In the genomic region with DNA sequence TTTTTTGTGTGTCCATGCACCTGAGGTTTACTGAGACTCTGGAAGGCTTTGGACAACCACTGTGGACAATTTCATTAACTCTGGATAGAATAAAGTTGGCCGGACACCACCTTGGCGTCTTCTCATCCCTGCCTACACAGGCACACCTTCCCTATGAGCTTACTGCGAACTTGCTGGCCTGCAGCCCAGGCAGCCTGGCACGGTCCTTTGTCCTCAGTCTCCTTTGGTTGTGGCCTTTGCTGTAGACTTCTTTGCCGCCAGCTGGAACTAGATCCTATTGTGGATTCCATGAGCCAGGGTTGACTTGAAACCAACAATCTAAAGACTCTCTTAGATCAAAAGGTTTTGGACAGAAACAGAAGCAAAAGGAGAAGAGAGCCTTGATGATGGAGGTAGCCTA, we compare ENCODE assay signal across 14 mouse cellular contexts. TPM values are rescaled to one million over a fixed set of nuclear protein-coding genes. Genes with fewer than 3 reads are reported as not detected.
A peak's percentile ranks its signal among the peaks of the same experiment; 100 is the strongest.
DNase-seq lines count a peak whose midpoint lies in the region; ATAC-seq and TF ChIP-seq lines count a peak whose summit lies in the region.
"Had no signal": no experiment of that assay in that cellular context is flagged by ENCODE, and none has a peak within 500 bp of the region (broad histone marks: within the 10 kb centered on the region; RNA-seq: fewer than 3 reads in every experiment).

No protein-coding gene starts in this region.

- H3K4me1 ChIP-seq in hindbrain, postnatal 0 days (ENCODE audit: insufficient read depth, low read length): no peaks in the 10 kb centered on the region
- H3K4me1 ChIP-seq in hindbrain, embryonic 14.5 days (replicated peaks; ENCODE audit: control insufficient read depth, insufficient read depth, low read length): no peaks in the 10 kb centered on the region
- no peaks in the 10 kb centered on the region for H3K4me1 ChIP-seq in midbrain, embryonic 14.5 days (ENCODE audit: control insufficient read depth, insufficient read depth, low read length)
- H3K4me1 ChIP-seq: midbrain, embryonic 15.5 days; neural tube, embryonic 13.5 days had no signal

- no peaks in the 10 kb centered on the region for H3K27me3 ChIP-seq in hindbrain, postnatal 0 days (ENCODE audit: insufficient read depth, low read length)
- H3K27me3 ChIP-seq in hindbrain, embryonic 14.5 days (ENCODE audit: control insufficient read depth, insufficient read depth, low read length): no peaks in the 10 kb centered on the region
- no peaks in the 10 kb centered on the region for H3K27me3 ChIP-seq in midbrain, embryonic 14.5 days (ENCODE audit: control insufficient read depth, insufficient read depth, low read length)
- H3K27me3 ChIP-seq: CH12.LX; midbrain, embryonic 15.5 days; neural tube, embryonic 13.5 days had no signal

- H3K36me3 ChIP-seq in hindbrain, postnatal 0 days (ENCODE audit: insufficient read depth, low read length): no peaks in the 10 kb centered on the region
- H3K36me3 ChIP-seq in hindbrain, embryonic 14.5 days (replicated peaks; ENCODE audit: control insufficient read depth, insufficient read depth): no peaks in the 10 kb centered on the region
- H3K36me3 ChIP-seq in midbrain, embryonic 14.5 days (ENCODE audit: control insufficient read depth, insufficient read depth, low read length): no peaks in the 10 kb centered on the region
- H3K36me3 ChIP-seq: midbrain, embryonic 15.5 days; neural tube, embryonic 13.5 days had no signal

- no peak overlapping the region for H3K4me2 ChIP-seq in hindbrain, postnatal 0 days (ENCODE audit: low read depth, low read length)
- no peak overlapping the region for H3K4me2 ChIP-seq in hindbrain, embryonic 14.5 days (replicated peaks)
- no peak overlapping the region for H3K4me2 ChIP-seq in midbrain, embryonic 14.5 days (ENCODE audit: low read length)
- H3K4me2 ChIP-seq: midbrain, embryonic 15.5 days; neural tube, embryonic 13.5 days had no signal

- 54% methylated on average over 5 of the region's 5 CpGs for WGBS in hindbrain, postnatal 0 days
- 75% methylated on average over 5 of the region's 5 CpGs for WGBS in hindbrain, embryonic 14.5 days
- 77% methylated on average over 5 of the region's 5 CpGs for WGBS in midbrain, embryonic 14.5 days

- ATAC-seq in hindbrain, postnatal 0 days: no peak
- ATAC-seq in hindbrain, embryonic 14.5 days (ENCODE audit: low FRiP score): no peak
- no peak for ATAC-seq in midbrain, embryonic 14.5 days (ENCODE audit: low FRiP score, low TSS enrichment)
- ATAC-seq: midbrain, embryonic 15.5 days had no signal

- TF ChIP-seq CTCF in hindbrain, postnatal 0 days (IDR thresholded peaks at IDR 0.05; ENCODE audit: low read depth): no peak

- no peak overlapping the region for H3K4me3 ChIP-seq in hindbrain, postnatal 0 days (ENCODE audit: low read length)
- H3K4me3 ChIP-seq in hindbrain, embryonic 14.5 days (replicated peaks; ENCODE audit: low read length): no peak overlapping the region
- H3K4me3 ChIP-seq in midbrain, embryonic 14.5 days (replicated peaks; ENCODE audit: low read depth, low read length): no peak overlapping the region
- H3K4me3 ChIP-seq: midbrain, embryonic 15.5 days; neural tube, embryonic 13.5 days had no signal

- no peak overlapping the region for H3K9ac ChIP-seq in hindbrain, postnatal 0 days (replicated peaks; ENCODE audit: low read length)
- H3K9ac ChIP-seq in hindbrain, embryonic 14.5 days: no peak overlapping the region
- H3K9ac ChIP-seq in midbrain, embryonic 14.5 days (replicated peaks; ENCODE audit: low read length): no peak overlapping the region
- H3K9ac ChIP-seq: liver, embryonic 14.5 days; midbrain, embryonic 15.5 days; neural tube, embryonic 13.5 days had no signal

- H3K27ac ChIP-seq in hindbrain, postnatal 0 days: no peak overlapping the region
- no peak overlapping the region for H3K27ac ChIP-seq in hindbrain, embryonic 14.5 days
- no peak overlapping the region for H3K27ac ChIP-seq in midbrain, embryonic 14.5 days (replicated peaks; ENCODE audit: low read depth, low read length)
- H3K27ac ChIP-seq: liver, embryonic 14.5 days; midbrain, embryonic 15.5 days; neural tube, embryonic 13.5 days had no signal

- peak; percentile 28 for DNase-seq in hindbrain, postnatal 0 days (ENCODE audit: low spot score)
- no peak for DNase-seq in hindbrain, embryonic 14.5 days (ENCODE audit: low spot score)
- DNase-seq in adipocyte (ENCODE audit: low spot score): peak; percentile 14
- DNase-seq in brain, adult 2 months (ENCODE audit: low read depth, low spot score): peak; percentile 92
- peak; percentile 90 to 95 for DNase-seq in cerebellum, postnatal 25 days
- no peak for DNase-seq in urinary bladder, adult 18-20 months (ENCODE audit: low spot score in 2 of 2)
- DNase-seq in midbrain, embryonic 14.5 days: no peak
- no peak for DNase-seq in gastrocnemius, postnatal 4 days (ENCODE audit: low spot score in 2 of 2)
- DNase-seq: right cerebral cortex, adult 18-20 months; thymus, adult 2 months had no signal

- no peaks in the 10 kb centered on the region for H3K9me3 ChIP-seq in hindbrain, postnatal 0 days (ENCODE audit: low read length)
- no peaks in the 10 kb centered on the region for H3K9me3 ChIP-seq in hindbrain, embryonic 14.5 days (ENCODE audit: control insufficient read depth, low read length)
- no peaks in the 10 kb centered on the region for H3K9me3 ChIP-seq in midbrain, embryonic 14.5 days (ENCODE audit: control insufficient read depth, low read length)
- H3K9me3 ChIP-seq: midbrain, embryonic 15.5 days; neural tube, embryonic 13.5 days had no signal

RNA-seq across cellular contexts. Expression of gene Sumo1, which starts 45.2 kb away (rescaled TPM):
- total RNA-seq in hindbrain, postnatal 0 days (2014; rRNA removed): 70.2 and 72.7 TPM in 2 replicates
- polyA plus RNA-seq in hindbrain, postnatal 0 days (2015; fragmentation: Nextera tagmentation; extraction: Ambion mirVana): 311 and 326 TPM in 2 replicates
- 340 and 359 TPM in 2 replicates for polyA plus RNA-seq in hindbrain, embryonic 14.5 days (2014; fragmentation: Nextera tagmentation; extraction: Ambion mirVana)
- polyA plus RNA-seq in midbrain, embryonic 14.5 days (2014; fragmentation: Nextera tagmentation; extraction: Ambion mirVana): 387 and 419 TPM in 2 replicates
- 10 to 100 TPM; 87.3 to 97.7 TPM for total RNA-seq in gastrocnemius, postnatal 4 days (2021)

RNA-seq across cellular contexts. Expression of gene Nop58, which starts 59.4 kb away (rescaled TPM):
- total RNA-seq in hindbrain, postnatal 0 days (2014; rRNA removed): 41.6 and 80.7 TPM in 2 replicates
- polyA plus RNA-seq in hindbrain, postnatal 0 days (2015; fragmentation: Nextera tagmentation; extraction: Ambion mirVana): 136 and 146 TPM in 2 replicates
- polyA plus RNA-seq in hindbrain, embryonic 14.5 days (2014; fragmentation: Nextera tagmentation; extraction: Ambion mirVana): 127 and 138 TPM in 2 replicates
- 135 and 140 TPM in 2 replicates for polyA plus RNA-seq in midbrain, embryonic 14.5 days (2014; fragmentation: Nextera tagmentation; extraction: Ambion mirVana)
- total RNA-seq in gastrocnemius, postnatal 4 days (2021): 10 to 100 TPM; 77.7 to 96.0 TPM

Comparison
In these comparisons a context has a peak if more than half of its experiments do, and no peak if none do; other contexts are left out.
1. DNase-seq: peak in hindbrain, postnatal 0 days (single experiment), adipocyte (single experiment), brain, adult 2 months (single experiment) and cerebellum, postnatal 25 days (2 of 2); none in hindbrain, embryonic 14.5 days (single experiment), urinary bladder, adult 18-20 months (0 of 2), midbrain, embryonic 14.5 days (single experiment) and gastrocnemius, postnatal 4 days (0 of 2).